Mouse (Mus musculus) heart, postnatal 0 days (tissue): ENCODE measurements around the gene Rasa4. TPM values are rescaled to one million over a fixed set of nuclear protein-coding genes. Genes with fewer than 3 reads are reported as not detected.
A peak's percentile ranks its signal among the peaks of the same experiment; 100 is the strongest.

ENCODE experiments used
- ATAC-seq: fragments of 200-750 bp; cut with Nextera tagmentation; 2 replicates; pipeline ENCODE4 v1.8.0; 2017; ENCODE audit warnings: low read depth, moderate number of reproducible peaks, moderate library complexity; ENCODE audit not compliant: insufficient read depth
- DNase-seq: peaks from one replicate; pipeline ENCODE4 v3.0.0-alpha.2; 2016; ENCODE audit warnings: low spot score
- H3K27ac ChIP-seq: fragments of 300-500 bp; sonication (generic); 2 replicates; pipeline ENCODE4 v1.5.1; 2014; ENCODE audit warnings: low read depth, mild to moderate bottlenecking
- H3K27me3 ChIP-seq: fragments of 300-500 bp; sonication (generic); 2 replicates; pipeline ENCODE4 v1.6.1; 2014; ENCODE audit warnings: low read length, mixed read lengths; ENCODE audit not compliant: control insufficient read depth, insufficient read depth
- H3K36me3 ChIP-seq: fragments of 300-500 bp; sonication (generic); replicated peaks from 2 replicates; pipeline ENCODE4 v1.6.1; 2014; ENCODE audit warnings: low read length, mixed read lengths; ENCODE audit not compliant: control insufficient read depth, insufficient read depth
- H3K4me1 ChIP-seq: fragments of 300-500 bp; sonication (generic); 2 replicates; pipeline ENCODE4 v1.6.1; 2014; ENCODE audit warnings: antibody characterized with exemption; ENCODE audit not compliant: control insufficient read depth, insufficient read depth
- H3K4me2 ChIP-seq: fragments of 300-500 bp; sonication (generic); 2 replicates; pipeline ENCODE4 v1.6.1; 2014; ENCODE audit warnings: low read depth, mild to moderate bottlenecking, low read length, moderate library complexity
- H3K4me3 ChIP-seq: fragments of 300-500 bp; sonication (generic); 2 replicates; pipeline ENCODE4 v1.5.1; 2014; ENCODE audit warnings: low read depth, low read length
- H3K9ac ChIP-seq: fragments of 300-500 bp; sonication (generic); replicated peaks from 2 replicates; pipeline ENCODE4 v1.6.1; 2014; ENCODE audit warnings: low read depth, low read length, mixed read lengths
- H3K9me3 ChIP-seq: fragments of 300-500 bp; sonication (generic); replicated peaks from 2 replicates; pipeline ENCODE4 v1.6.1; 2016; ENCODE audit warnings: low read length; ENCODE audit not compliant: control insufficient read depth
- CTCF ChIP-seq: IDR thresholded peaks from 2 replicates; pipeline ENCODE4 v1.5.1; 2016; ENCODE audit warnings: antibody characterized with exemption, control low read depth, low read depth
- EP300 ChIP-seq: IDR thresholded peaks from 2 replicates; pipeline ENCODE4 v1.6.1; 2016; ENCODE audit warnings: antibody characterized with exemption, low read depth
- WGBS: fragments of 180-500 bp; shearing (Covaris S2); extraction: QIAGEN DNeasy Blood & Tissue Kit; methylation state at CpG from one replicate; pipeline ENCODE4 v1.1.7; 2014; 5-methylcytosine and 5-hydroxymethylcytosine counted together
- polyA plus RNA-seq: library from polyadenylated mRNA; unstranded; fragments of >200 nt; fragmentation: Nextera tagmentation; extraction: Ambion mirVana; gene quantifications from 2 replicates; pipeline ENCODE4 v1.2.1, GENCODE M21; 2015
- total RNA-seq: library from RNA; depleted of rRNA; stranded (reverse); fragments of >200 nt; gene quantifications from 2 replicates; pipeline ENCODE4 v1.2.3, GENCODE M21; 2014; ENCODE audit warnings: low replicate concordance

Gene Rasa4
- total and polyA plus RNA-seq, 2 experiments from 2014 or later: 0.96 to 6.2 TPM

DNA sequence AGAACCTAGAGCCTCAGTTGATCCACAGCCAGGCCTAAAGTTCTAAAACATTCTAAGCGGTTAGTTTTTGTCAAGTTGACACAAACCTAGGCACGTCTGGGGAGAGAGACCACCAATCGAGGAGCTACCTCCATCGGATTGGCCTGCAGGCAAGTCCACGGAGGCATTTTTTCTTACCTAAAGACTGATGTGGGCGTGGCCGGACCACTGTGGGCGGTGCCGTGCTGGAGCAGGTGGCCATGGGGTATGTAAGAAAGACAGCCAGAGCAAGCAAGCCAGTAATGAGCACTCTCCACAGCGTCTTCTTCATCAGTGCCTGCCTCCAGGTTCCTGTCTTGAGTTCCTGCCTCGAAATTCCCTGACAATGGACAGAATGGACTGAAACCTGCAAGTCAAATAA is 10.2 kb upstream of the Rasa4 start:
- no peak overlapping the region for H3K9ac ChIP-seq
- no peak for TF ChIP-seq CTCF
- no peak for TF ChIP-seq EP300
- no peaks in the 10 kb centered on the region for H3K9me3 ChIP-seq
- DNase-seq (no peak), ATAC-seq (no peak)
- 64% methylated on average over 11 of the region's 11 CpGs for WGBS
- H3K27me3 ChIP-seq: no peaks in the 10 kb centered on the region
- H3K4me1 ChIP-seq: no peaks in the 10 kb centered on the region
- no peak overlapping the region for H3K4me3 ChIP-seq
- no peak overlapping the region for H3K27ac ChIP-seq
- no peak overlapping the region for H3K4me2 ChIP-seq
- H3K36me3 ChIP-seq: no peaks in the 10 kb centered on the region

- H3K9me3 ChIP-seq: no peaks in the 10 kb centered on the region
- WGBS: 74% methylated on average over 5 of the region's 5 CpGs
- no peak for ATAC-seq
- H3K4me1 ChIP-seq: no peaks in the 10 kb centered on the region
- H3K4me2 ChIP-seq: no peak overlapping the region
- no peak overlapping the region for H3K27ac ChIP-seq
- no peak for DNase-seq
- TF ChIP-seq EP300 (no peak), CTCF (no peak)
- no peak overlapping the region for H3K9ac ChIP-seq
- H3K27me3 ChIP-seq: no peaks in the 10 kb centered on the region
- H3K36me3 ChIP-seq: no peaks in the 10 kb centered on the region
- no peak overlapping the region for H3K4me3 ChIP-seq
Observed at GRCm38 (mm10) chr5:136075076-136075475, 8.6 kb upstream of the Rasa4 start.

DNA sequence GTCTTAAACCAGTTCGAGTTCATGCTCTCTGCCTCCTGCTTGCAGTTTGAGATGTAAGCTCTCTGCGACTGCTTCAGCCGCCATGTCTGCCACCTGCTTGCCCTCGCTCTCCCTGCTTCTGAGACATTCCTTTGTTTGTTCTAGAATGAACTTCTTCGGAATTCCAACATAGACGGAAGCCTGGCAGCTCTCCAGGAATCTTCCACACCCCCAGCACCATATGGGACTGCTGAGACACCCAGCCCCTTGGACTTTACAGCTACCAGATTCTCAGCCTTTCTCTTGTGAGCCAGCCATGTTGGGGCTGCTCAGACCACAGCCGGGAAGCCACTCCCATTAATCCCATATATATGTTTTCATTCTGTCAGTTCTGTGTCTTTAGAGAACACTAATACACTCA is 7.4 kb upstream of the Rasa4 start:
- DNase-seq (no peak), ATAC-seq (no peak)
- Histone ChIP-seq H3K4me2 (no peak overlapping the region), H3K36me3 (no peaks in the 10 kb centered on the region), H3K4me3 (no peak overlapping the region), H3K27me3 (no peaks in the 10 kb centered on the region), H3K9ac (no peak overlapping the region), H3K4me1 (no peaks in the 10 kb centered on the region), H3K27ac (no peak overlapping the region), H3K9me3 (no peaks in the 10 kb centered on the region)
- 36% methylated on average over 7 of the region's 7 CpGs for WGBS
- TF ChIP-seq CTCF: no peak
- TF ChIP-seq EP300: no peak

DNA sequence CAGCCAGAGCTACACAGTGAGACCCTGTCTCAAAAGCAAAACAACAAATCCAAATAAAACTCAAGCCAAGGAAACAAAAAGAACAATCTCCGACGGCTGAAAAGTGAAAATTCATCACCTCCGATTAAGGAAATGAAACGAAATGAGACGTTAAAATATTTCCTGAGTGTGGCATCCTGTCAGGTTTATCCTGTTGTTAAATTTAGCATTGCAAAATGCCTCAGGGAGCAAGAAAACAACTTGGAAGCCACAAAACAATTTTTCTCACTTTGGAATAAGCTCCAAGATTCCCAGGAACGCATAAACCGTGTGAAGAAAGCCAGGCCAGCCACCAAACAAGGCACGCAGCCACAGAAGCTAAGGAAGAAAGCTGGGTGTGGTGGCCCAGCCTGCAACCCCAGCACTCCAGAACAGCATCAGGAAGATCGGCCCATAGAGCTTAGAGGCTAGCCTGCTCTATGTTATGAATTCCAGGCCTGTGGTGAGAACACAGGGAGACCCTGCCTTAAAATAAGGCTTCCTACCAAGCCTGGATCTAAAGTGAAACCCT is 6.6 kb upstream of the Rasa4 start:
- H3K4me1 ChIP-seq: no peaks in the 10 kb centered on the region
- H3K4me3 ChIP-seq: no peak overlapping the region
- no peak overlapping the region for H3K9ac ChIP-seq
- H3K9me3 ChIP-seq: no peaks in the 10 kb centered on the region
- no peak overlapping the region for H3K4me2 ChIP-seq
- no peaks in the 10 kb centered on the region for H3K36me3 ChIP-seq
- 54% methylated on average over 9 of the region's 9 CpGs for WGBS
- no peak for ATAC-seq
- H3K27ac ChIP-seq: peak overlapping the region; percentile 36
- no peaks in the 10 kb centered on the region for H3K27me3 ChIP-seq
- TF ChIP-seq EP300 (no peak), CTCF (no peak)
- DNase-seq: no peak

GRCm38 (mm10) chr5:136078136-136078535 is 5.6 kb upstream of the Rasa4 start:
- no peak overlapping the region for H3K4me3 ChIP-seq
- TF ChIP-seq CTCF (no peak), EP300 (no peak)
- H3K27me3 ChIP-seq: no peaks in the 10 kb centered on the region
- H3K27ac ChIP-seq: no peak overlapping the region
- H3K36me3 ChIP-seq: no peaks in the 10 kb centered on the region
- H3K4me2 ChIP-seq: no peak overlapping the region
- H3K9ac ChIP-seq: no peak overlapping the region
- DNase-seq: no peak
- WGBS: 87% methylated on average over 5 of the region's 5 CpGs
- H3K4me1 ChIP-seq: no peaks in the 10 kb centered on the region
- no peaks in the 10 kb centered on the region for H3K9me3 ChIP-seq
- ATAC-seq: no peak

DNA sequence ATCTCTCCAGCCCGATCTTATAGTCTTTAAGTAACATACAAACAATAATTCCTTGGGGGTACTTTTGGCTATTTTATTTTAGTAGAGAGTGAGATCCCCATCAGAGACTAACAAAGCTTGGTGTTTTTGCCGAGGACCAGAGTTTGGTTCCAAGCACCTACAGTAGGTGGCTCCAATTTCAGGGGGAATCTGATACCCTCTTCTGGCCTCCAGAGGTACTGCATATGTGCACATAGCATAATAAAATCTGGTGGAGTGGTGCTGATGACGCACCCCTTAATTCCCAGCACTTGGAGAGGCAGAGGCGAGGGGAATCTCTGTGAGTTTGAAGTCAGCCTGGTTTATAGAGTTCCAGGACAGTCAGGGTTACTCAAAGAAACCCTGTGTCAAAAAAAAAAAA is 1.4 kb upstream of the Rasa4 start:
- no peak for ATAC-seq

More for the DNA sequence above, 1.4 kb upstream of the Rasa4 start:
- DNase-seq: no peak
- H3K4me3 ChIP-seq: no peak overlapping the region
- no peak overlapping the region for H3K9ac ChIP-seq
- 76% methylated on average over 4 of the region's 4 CpGs for WGBS
- TF ChIP-seq CTCF: no peak
- no peak for TF ChIP-seq EP300
- H3K27ac ChIP-seq: no peak overlapping the region
- peaks cover 20% of the 10 kb centered on the region for H3K27me3 ChIP-seq
- H3K4me2 ChIP-seq: no peak overlapping the region
- no peaks in the 10 kb centered on the region for H3K9me3 ChIP-seq
- no peaks in the 10 kb centered on the region for H3K36me3 ChIP-seq
- H3K4me1 ChIP-seq: no peaks in the 10 kb centered on the region
